Mouse (Mus musculus) forebrain, postnatal 0 days (tissue): Measurements from ENCODE around the gene Cfap74. TPM values are rescaled to one million over a fixed set of nuclear protein-coding genes. Genes with fewer than 3 reads are reported as not detected.

Source experiments
- ATAC-seq: fragments of 200-750 bp; cut with Nextera tagmentation; 2 replicates; pipeline ENCODE4 v1.8.0; 2017; ENCODE audit warnings: mild to moderate bottlenecking, moderate library complexity
- DNase-seq: peaks from one replicate; pipeline ENCODE4 v3.0.0-alpha.2; 2015
- H3K27ac ChIP-seq: fragments of 300-500 bp; sonication (generic); 2 replicates; pipeline ENCODE4 v1.5.1; 2014; ENCODE audit warnings: low read depth, mild to moderate bottlenecking, antibody characterized with exemption, low read length, moderate library complexity, mixed read lengths
- H3K27me3 ChIP-seq: fragments of 300-500 bp; sonication (generic); 2 replicates; pipeline ENCODE4 v1.6.1; 2014; ENCODE audit warnings: mild to moderate bottlenecking, low read length, mixed read lengths; ENCODE audit not compliant: insufficient read depth
- H3K36me3 ChIP-seq: fragments of 300-500 bp; sonication (generic); 2 replicates; pipeline ENCODE4 v1.6.1; 2014; ENCODE audit warnings: mild to moderate bottlenecking, moderate library complexity; ENCODE audit not compliant: insufficient read depth
- H3K4me1 ChIP-seq: fragments of 300-500 bp; sonication (generic); 2 replicates; pipeline ENCODE4 v1.6.1; 2014; ENCODE audit warnings: antibody characterized with exemption; ENCODE audit not compliant: insufficient read depth
- H3K4me2 ChIP-seq: fragments of 300-500 bp; sonication (generic); 2 replicates; pipeline ENCODE4 v1.6.1; 2014; ENCODE audit warnings: low read depth, mild to moderate bottlenecking, moderate library complexity
- H3K4me3 ChIP-seq: fragments of 300-500 bp; sonication (generic); 2 replicates; pipeline ENCODE4 v1.5.1; 2014; ENCODE audit warnings: low read depth, low read length, mixed read lengths
- H3K9ac ChIP-seq: fragments of 300-500 bp; sonication (generic); 2 replicates; pipeline ENCODE4 v1.6.1; 2014; ENCODE audit warnings: mild to moderate bottlenecking
- H3K9me3 ChIP-seq: fragments of 300-500 bp; sonication (generic); 2 replicates; pipeline ENCODE4 v1.6.1; 2016; ENCODE audit warnings: low read length
- CTCF ChIP-seq: sonication (generic); IDR thresholded peaks from 2 replicates; pipeline ENCODE4 v1.5.1; 2016; ENCODE audit warnings: antibody characterized with exemption, control low read depth, low read depth
- WGBS: fragments of 180-500 bp; shearing (Covaris S2); extraction: QIAGEN DNeasy Blood & Tissue Kit; methylation state at CpG from one replicate; pipeline ENCODE4 v1.1.7; 2014; 5-methylcytosine and 5-hydroxymethylcytosine counted together
- polyA plus RNA-seq: library from polyadenylated mRNA; unstranded; fragments of >200 nt; fragmentation: Nextera tagmentation; extraction: Ambion mirVana; gene quantifications from 2 replicates; pipeline ENCODE4 v1.2.1, GENCODE M21; 2015
- total RNA-seq: library from RNA; depleted of rRNA; stranded (reverse); fragments of >200 nt; gene quantifications from 2 replicates; pipeline ENCODE4 v1.2.3, GENCODE M21; 2014; rRNA removed

Gene Cfap74
- total and polyA plus RNA-seq, 2 experiments from 2014 or later, result 6.6 to 10.8 TPM

DNA sequence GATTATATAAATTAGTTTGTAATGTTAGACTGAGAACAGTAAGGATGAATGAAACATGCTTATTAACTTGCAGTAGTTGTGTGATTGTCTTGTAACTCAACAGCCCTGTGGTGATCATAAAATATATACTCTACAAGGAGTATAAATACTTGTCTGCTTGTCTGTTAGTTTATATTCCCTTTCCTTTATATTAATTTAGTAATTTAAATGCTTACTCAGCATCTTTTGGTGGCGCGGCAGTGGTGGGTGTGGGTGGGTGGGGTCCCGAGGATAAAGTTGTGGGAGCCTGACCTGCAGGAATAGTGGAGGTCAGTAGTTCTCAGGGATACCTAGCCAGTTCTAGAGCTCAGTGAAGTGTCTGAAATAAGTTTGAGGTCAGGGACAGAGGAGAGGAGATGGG is 89.0 kb downstream of the Cfap74 start:
- Histone ChIP-seq H3K36me3 (no peaks in the 10 kb centered on the region; the same call in 1 of the 2 replicates), H3K9ac (no peak overlapping the region), H3K27ac (no peak overlapping the region), H3K27me3 (no peaks in the 10 kb centered on the region), H3K9me3 (no peaks in the 10 kb centered on the region), H3K4me1 (peaks cover 25% of the 10 kb centered on the region), H3K4me2 (no peak overlapping the region), H3K4me3 (no peak overlapping the region)
- ATAC-seq (no peak), DNase-seq (no peak)
- WGBS, result 87% methylated on average over 3 of the region's 3 CpGs
- TF ChIP-seq CTCF, result no peak

DNA sequence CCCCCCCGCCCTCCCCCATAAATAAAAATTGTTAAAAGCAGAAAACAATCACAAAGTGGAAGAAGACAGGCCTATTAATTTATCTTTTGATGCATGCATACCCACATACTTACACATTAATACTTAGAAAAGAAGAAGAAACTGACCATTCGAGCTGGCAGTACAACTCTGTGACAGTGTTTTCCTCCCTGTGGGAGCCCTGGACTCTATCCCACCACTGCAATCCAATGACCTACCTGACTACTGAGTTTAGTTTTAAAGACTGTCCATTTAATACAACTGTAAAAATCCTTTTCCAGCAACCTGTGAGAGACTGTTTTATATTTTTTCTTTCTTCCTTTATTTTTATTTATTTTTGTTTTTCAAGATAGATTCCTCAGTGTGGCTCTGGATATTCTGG is 92.1 kb downstream of the Cfap74 start:
- H3K27ac ChIP-seq, result no peak overlapping the region
- no peak overlapping the region for H3K9ac ChIP-seq
- WGBS, result 63% methylated on average over 2 of the region's 2 CpGs
- no peak for TF ChIP-seq CTCF
- no peak for ATAC-seq
- no peak overlapping the region for H3K4me2 ChIP-seq
- no peaks in the 10 kb centered on the region for H3K27me3 ChIP-seq
- no peak overlapping the region for H3K4me3 ChIP-seq
- no peaks in the 10 kb centered on the region for H3K9me3 ChIP-seq
- H3K4me1 ChIP-seq, result peaks cover 2% of the 10 kb centered on the region; the same call in 1 of the 2 replicates
- H3K36me3 ChIP-seq, result no peaks in the 10 kb centered on the region; the same call in 1 of the 2 replicates
- no peak for DNase-seq

DNA sequence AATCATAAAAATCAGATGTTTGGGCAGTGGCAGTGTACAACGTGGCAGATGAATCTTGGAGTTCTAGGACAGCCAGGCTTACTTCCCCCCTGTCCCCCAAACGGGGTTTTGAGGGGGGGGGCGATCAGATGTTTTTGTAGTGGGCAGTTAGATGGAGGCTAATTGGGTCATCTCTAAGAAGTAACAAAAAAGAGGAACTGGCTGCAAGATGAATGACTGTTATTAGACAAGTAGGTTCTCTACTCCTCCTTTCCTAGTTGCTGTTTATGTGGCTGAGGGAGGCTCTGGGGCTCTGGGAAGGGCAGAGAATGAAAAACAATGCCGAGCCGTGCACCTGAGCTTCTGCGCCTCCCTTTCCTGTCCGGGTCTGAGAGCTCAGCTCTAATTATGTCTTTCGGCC is 96.1 kb downstream of the Cfap74 start:
- WGBS, result 59% methylated on average over 8 of the region's 8 CpGs
- Histone ChIP-seq H3K36me3 (no peaks in the 10 kb centered on the region; the same call in 1 of the 2 replicates), H3K9ac (no peak overlapping the region), H3K4me3 (no peak overlapping the region), H3K4me1 (no peaks in the 10 kb centered on the region), H3K27ac (no peak overlapping the region), H3K4me2 (no peak overlapping the region), H3K9me3 (no peaks in the 10 kb centered on the region), H3K27me3 (no peaks in the 10 kb centered on the region)
- no peak for TF ChIP-seq CTCF
- DNase-seq (no peak), ATAC-seq (no peak)

DNA sequence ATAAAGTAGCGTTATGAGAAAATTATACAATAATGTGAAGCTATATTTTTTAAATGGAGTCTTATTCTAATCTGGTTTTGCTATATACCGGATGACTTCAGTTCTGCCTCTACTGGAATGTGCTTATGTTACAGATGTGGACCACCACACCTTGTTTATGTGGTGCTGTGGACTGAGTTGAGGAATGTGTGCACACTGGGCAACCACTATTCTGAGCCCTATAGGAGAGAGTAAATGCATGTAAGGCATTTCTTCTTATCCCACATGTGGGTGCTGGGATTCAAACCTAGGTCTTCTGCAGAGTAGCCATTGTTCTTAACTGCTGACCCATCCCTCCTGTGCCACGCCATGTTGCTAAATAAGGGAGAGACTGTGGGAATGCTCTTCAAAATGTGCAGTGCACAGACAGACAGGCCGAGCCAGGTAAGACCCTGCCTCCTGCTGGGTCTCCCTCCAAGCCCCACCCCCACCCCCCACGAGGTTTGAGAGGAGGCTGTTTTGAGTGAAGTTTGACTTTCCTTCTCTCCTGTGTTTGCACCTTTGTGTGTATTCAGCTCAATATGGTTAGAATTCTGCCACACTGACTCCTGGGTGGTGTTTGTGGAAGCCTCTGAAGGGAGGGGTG is 96.8 kb downstream of the Cfap74 start:
- no peak for ATAC-seq

DNA sequence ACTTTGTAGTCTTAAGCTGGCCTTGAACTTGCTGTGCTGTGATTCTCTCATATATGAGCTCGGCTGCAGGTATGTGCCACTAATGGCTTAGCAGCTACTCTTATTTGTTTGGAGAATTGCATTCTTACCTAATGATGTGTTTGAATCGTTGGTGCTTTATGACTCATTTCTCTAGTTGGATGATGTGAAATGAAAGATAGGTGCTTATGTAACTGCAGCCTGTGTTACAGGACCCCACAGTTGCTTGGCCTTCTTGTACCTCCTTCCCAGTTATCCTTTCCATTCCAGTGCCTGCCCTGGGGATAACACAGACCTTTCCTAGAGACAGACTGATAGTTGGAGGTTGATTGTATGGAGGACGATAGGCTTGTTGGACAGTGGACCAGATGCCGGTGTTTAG is 99.6 kb downstream of the Cfap74 start:
- Histone ChIP-seq H3K27ac (no peak overlapping the region), H3K9ac (no peak overlapping the region), H3K9me3 (no peaks in the 10 kb centered on the region), H3K27me3 (no peaks in the 10 kb centered on the region), H3K36me3 (no peaks in the 10 kb centered on the region), H3K4me2 (no peak overlapping the region), H3K4me1 (0 out of 2 replicates have a peak, but pooled peaks cover 2% of the 10 kb centered on the region), H3K4me3 (no peak overlapping the region)
- TF ChIP-seq CTCF, result no peak
- 85% methylated on average over 4 of the region's 4 CpGs for WGBS
- ATAC-seq (no peak), DNase-seq (no peak)

More for the DNA sequence above, 96.8 kb downstream of the Cfap74 start:
- Histone ChIP-seq H3K4me2 (no peak overlapping the region), H3K27me3 (no peaks in the 10 kb centered on the region), H3K4me1 (no peaks in the 10 kb centered on the region), H3K9ac (no peak overlapping the region), H3K36me3 (no peaks in the 10 kb centered on the region; the same call in 1 of the 2 replicates), H3K4me3 (no peak overlapping the region), H3K9me3 (no peaks in the 10 kb centered on the region), H3K27ac (no peak overlapping the region)
- 81% methylated on average over 5 of the region's 5 CpGs for WGBS
- no peak for DNase-seq
- no peak for TF ChIP-seq CTCF

DNA sequence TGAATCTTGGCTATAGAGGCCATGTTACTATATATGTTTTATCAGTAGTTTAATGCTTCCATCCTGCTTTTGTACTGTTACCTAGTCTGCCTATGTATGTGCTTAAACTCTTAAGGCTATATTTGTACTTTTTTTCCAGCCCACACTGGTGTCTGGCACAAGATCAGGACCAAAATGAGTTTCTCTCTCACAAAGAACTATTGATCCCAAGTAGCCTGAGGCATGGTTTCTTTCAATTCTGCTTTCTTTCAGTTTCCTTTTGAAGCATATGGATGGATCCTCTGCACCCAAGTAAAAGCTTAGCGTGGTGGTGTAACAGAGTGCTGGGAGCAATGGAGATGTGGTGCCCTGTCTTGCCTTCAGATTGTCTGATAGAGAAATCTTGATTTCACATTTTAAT is 102.0 kb downstream of the Cfap74 start:
- H3K9ac ChIP-seq, result no peak overlapping the region
- H3K4me2 ChIP-seq, result no peak overlapping the region
- no peak overlapping the region for H3K27ac ChIP-seq
- H3K36me3 ChIP-seq, result no peaks in the 10 kb centered on the region
- no peaks in the 10 kb centered on the region for H3K9me3 ChIP-seq
- DNase-seq (no peak), ATAC-seq (no peak)
- H3K4me1 ChIP-seq, result 0 out of 2 replicates have a peak, but pooled peaks cover 2% of the 10 kb centered on the region
- WGBS, result 30% methylated on average over 1 of the region's 1 CpGs
- no peak for TF ChIP-seq CTCF
- no peaks in the 10 kb centered on the region for H3K27me3 ChIP-seq
- H3K4me3 ChIP-seq, result no peak overlapping the region

DNA sequence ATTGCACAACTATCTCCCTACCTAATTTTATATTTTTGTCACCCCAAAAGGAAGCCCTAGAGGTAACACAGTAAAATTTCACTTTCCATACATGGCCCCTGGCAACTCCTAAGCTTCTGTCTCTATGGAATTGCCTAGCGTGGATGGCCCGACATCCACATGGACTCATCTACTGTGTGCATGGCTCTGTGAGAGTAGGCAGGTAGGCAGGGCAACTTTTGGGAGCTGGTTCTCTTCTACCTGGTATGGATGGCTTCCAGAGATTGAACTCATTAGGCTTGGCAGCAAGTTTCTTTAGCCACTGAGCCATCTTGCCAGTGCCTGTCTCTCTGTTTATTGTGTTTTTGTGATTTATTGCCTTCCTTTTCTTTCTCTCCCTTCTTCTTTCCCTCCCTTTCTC is 105.8 kb downstream of the Cfap74 start:
- ATAC-seq, result no peak
- H3K27me3 ChIP-seq, result no peaks in the 10 kb centered on the region
- 92% methylated on average over 2 of the region's 2 CpGs for WGBS
- H3K36me3 ChIP-seq, result no peaks in the 10 kb centered on the region
- H3K9ac ChIP-seq, result no peak overlapping the region
- 0 out of 2 replicates have a peak, but pooled peaks cover 2% of the 10 kb centered on the region for H3K4me1 ChIP-seq
- H3K4me3 ChIP-seq, result no peak overlapping the region
- no peak overlapping the region for H3K27ac ChIP-seq
- no peak for DNase-seq
- no peak overlapping the region for H3K4me2 ChIP-seq
- TF ChIP-seq CTCF, result no peak
- no peaks in the 10 kb centered on the region for H3K9me3 ChIP-seq

Other genes starting within 250 kb of the Cfap74 start
- 66.9 and 68.7 TPM in 2 replicates for gene Ski, start 186.6 kb upstream of the Cfap74 start, total RNA-seq
- 11.7 and 12.2 TPM in 2 replicates for gene Ski, start 186.6 kb upstream of the Cfap74 start, polyA plus RNA-seq
- gene Faap20, start 159.4 kb upstream of the Cfap74 start, total RNA-seq, result 48.7 and 51.8 TPM in 2 replicates
- 59.9 and 60.7 TPM in 2 replicates for gene Faap20, start 159.4 kb upstream of the Cfap74 start, polyA plus RNA-seq
- gene Prkcz, start 47.8 kb upstream of the Cfap74 start, total RNA-seq, result 92.5 and 108 TPM in 2 replicates
- gene Prkcz, start 47.8 kb upstream of the Cfap74 start, polyA plus RNA-seq, result 98.9 and 103 TPM in 2 replicates
- 6.1 and 7.1 TPM in 2 replicates for gene Gabrd, start 11.1 kb upstream of the Cfap74 start, total RNA-seq
- 3.8 and 5.1 TPM in 2 replicates for gene Gabrd, start 11.1 kb upstream of the Cfap74 start, polyA plus RNA-seq
- 0.52 TPM in 1 of 2 replicates, not detected in the other for gene Tmem52, start 59.9 kb downstream of the Cfap74 start, total RNA-seq
- gene Tmem52, start 59.9 kb downstream of the Cfap74 start, polyA plus RNA-seq, result 0.23 and 0.29 TPM in 2 replicates
- 252 and 268 TPM in 2 replicates for gene Gnb1, start 82.2 kb downstream of the Cfap74 start, total RNA-seq
- 1,233 and 1,420 TPM in 2 replicates for gene Gnb1, start 82.2 kb downstream of the Cfap74 start, polyA plus RNA-seq
- 86.0 and 89.7 TPM in 2 replicates for gene Nadk, start 153.2 kb downstream of the Cfap74 start, total RNA-seq
- gene Nadk, start 153.2 kb downstream of the Cfap74 start, polyA plus RNA-seq, result 66.4 and 66.7 TPM in 2 replicates
- 39.9 and 49.2 TPM in 2 replicates for gene Slc35e2, start 192.2 kb downstream of the Cfap74 start, total RNA-seq
- gene Slc35e2, start 192.2 kb downstream of the Cfap74 start, polyA plus RNA-seq, result 8.6 and 10.5 TPM in 2 replicates
- gene Cdk11b, start 215.7 kb downstream of the Cfap74 start, total RNA-seq, result 20.7 and 21.8 TPM in 2 replicates
- gene Cdk11b, start 215.7 kb downstream of the Cfap74 start, polyA plus RNA-seq, result 48.7 and 64.7 TPM in 2 replicates
- not detected in 2 replicates for gene Gm10563, start 236.2 kb downstream of the Cfap74 start, total RNA-seq
- gene Gm10563, start 236.2 kb downstream of the Cfap74 start, polyA plus RNA-seq, result not detected in 2 replicates
- 6.0 TPM in 2 replicates for gene Mmp23, start 244.2 kb downstream of the Cfap74 start, total RNA-seq
- gene Mmp23, start 244.2 kb downstream of the Cfap74 start, polyA plus RNA-seq, result 2.5 and 2.9 TPM in 2 replicates